Mouse (Mus musculus): ENCODE measurements around the gene Ahnak. TPM values are rescaled to one million over a fixed set of nuclear protein-coding genes. Genes with fewer than 3 reads are reported as not detected.
A peak's percentile ranks its signal among the peaks of the same experiment; 100 is the strongest.
"Not testable (repeated sequence)": the region's sequence is repeated elsewhere in the genome, so short reads cannot be mapped to it uniquely, and the experiment has no call there.

The Ahnak gene
- polyA plus RNA-seq, 1 experiment from 2014 or later: 1.6 TPM

- peak overlapping the region; percentile 76; the same call in 1 of the 2 replicates for H3K4me3 ChIP-seq (replicated peaks)
- WGBS (ENCODE audit: insufficient replicate concordance): 87% methylated on average over 9 of the region's 9 CpGs
- peak overlapping the region; percentile 80 for H3K4me2 ChIP-seq
- peak overlapping the region; percentile 75; the same call in 1 of the 2 replicates for H3K27ac ChIP-seq
- H3K9me3 ChIP-seq (replicated peaks): no peaks in the 10 kb centered on the region
- H3K36me3 ChIP-seq: peaks cover 74% of the 10 kb centered on the region
- H3K9ac ChIP-seq: peak overlapping the region; percentile 81; the same call in 1 of the 2 replicates
- no peaks in the 10 kb centered on the region for H3K27me3 ChIP-seq
- H3K4me1 ChIP-seq (replicated peaks): peaks cover 42% of the 10 kb centered on the region
- ATAC-seq (ENCODE audit: low read depth) (no peak), DNase-seq (no peak)
Observed at GRCm38 (mm10) chr19:8952241-8952640, 36.8 kb upstream of the Ahnak start.

- under 1% methylated on average over 46 of the region's 46 CpGs for WGBS (ENCODE audit: insufficient replicate concordance)
- peak within 1 kb of the TSS; percentile 81 for H3K9ac ChIP-seq
- peak within 1 kb of the TSS; percentile 75 for H3K27ac ChIP-seq
- peak within 1 kb of the TSS; percentile 76 for H3K4me3 ChIP-seq (replicated peaks)
- H3K27me3 ChIP-seq: no peaks in the 10 kb centered on the region
- DNase-seq: peak; percentile 88
- peaks cover 37% of the 10 kb centered on the region for H3K4me1 ChIP-seq (replicated peaks)
- ATAC-seq (ENCODE audit: low read depth): peak; percentile 94
- H3K9me3 ChIP-seq (replicated peaks): no peaks in the 10 kb centered on the region
- H3K36me3 ChIP-seq: peaks cover 72% of the 10 kb centered on the region
- H3K4me2 ChIP-seq: peak within 1 kb of the TSS; percentile 80
Observed at GRCm38 (mm10) chr19:8953135-8954039, 35.7 kb upstream of the Ahnak start, which contains the start of gene Tut1. Gene Tut1 (plus strand): TSS chr19:8953847.

GRCm38 (mm10) chr19:8954171-8954570, 34.9 kb upstream of the Ahnak start:
- DNase-seq (no peak), ATAC-seq (ENCODE audit: low read depth) (no peak)
- H3K9ac ChIP-seq: peak overlapping the region; percentile 81
- H3K27ac ChIP-seq: peak overlapping the region; percentile 75
- H3K36me3 ChIP-seq: peaks cover 72% of the 10 kb centered on the region
- peak overlapping the region; percentile 76 for H3K4me3 ChIP-seq (replicated peaks)
- H3K9me3 ChIP-seq (replicated peaks): no peaks in the 10 kb centered on the region
- peaks cover 37% of the 10 kb centered on the region for H3K4me1 ChIP-seq (replicated peaks)
- H3K27me3 ChIP-seq: no peaks in the 10 kb centered on the region
- H3K4me2 ChIP-seq: peak overlapping the region; percentile 80
- WGBS (ENCODE audit: insufficient replicate concordance): 5% methylated on average over 9 of the region's 9 CpGs

- no peak overlapping the region for H3K27ac ChIP-seq
- peaks cover 85% of the 10 kb centered on the region for H3K36me3 ChIP-seq
- ATAC-seq (ENCODE audit: low read depth) (no peak), DNase-seq (no peak)
- WGBS (ENCODE audit: insufficient replicate concordance): 67% methylated on average over 2 of the region's 2 CpGs
- H3K9me3 ChIP-seq (replicated peaks): no peaks in the 10 kb centered on the region
- no peak overlapping the region for H3K4me3 ChIP-seq (replicated peaks)
- no peaks in the 10 kb centered on the region for H3K27me3 ChIP-seq
- no peak overlapping the region for H3K4me2 ChIP-seq
- H3K4me1 ChIP-seq (replicated peaks): peaks cover 11% of the 10 kb centered on the region
- no peak overlapping the region for H3K9ac ChIP-seq
Observed at GRCm38 (mm10) chr19:8962256-8962655, 26.8 kb upstream of the Ahnak start.

GRCm38 (mm10) chr19:8965075-8965474, 24.0 kb upstream of the Ahnak start:
- no peaks in the 10 kb centered on the region for H3K27me3 ChIP-seq
- DNase-seq: no peak
- H3K27ac ChIP-seq: peak overlapping the region; percentile 4; the same call in 1 of the 2 replicates
- 88% methylated on average over 11 of the region's 11 CpGs for WGBS (ENCODE audit: insufficient replicate concordance)
- peaks cover 77% of the 10 kb centered on the region for H3K36me3 ChIP-seq
- H3K4me1 ChIP-seq (replicated peaks): peaks cover 38% of the 10 kb centered on the region
- 0 out of 2 replicates have a peak overlapping the region, but pooled peaks have one; percentile 22 for H3K9ac ChIP-seq
- no peaks in the 10 kb centered on the region for H3K9me3 ChIP-seq (replicated peaks)
- ATAC-seq (ENCODE audit: low read depth): no peak
- H3K4me3 ChIP-seq (replicated peaks): no peak overlapping the region
- 0 out of 2 replicates have a peak overlapping the region, but pooled peaks have one; percentile 71 for H3K4me2 ChIP-seq

GRCm38 (mm10) chr19:8965771-8966170, 23.3 kb upstream of the Ahnak start:
- peak overlapping the region; percentile 71 for H3K4me2 ChIP-seq
- H3K27ac ChIP-seq: peak overlapping the region; percentile 87
- H3K4me3 ChIP-seq (replicated peaks): peak overlapping the region; percentile 67
- 74% methylated on average over 8 of the region's 8 CpGs for WGBS (ENCODE audit: insufficient replicate concordance)
- no peaks in the 10 kb centered on the region for H3K27me3 ChIP-seq
- H3K36me3 ChIP-seq: peaks cover 77% of the 10 kb centered on the region
- H3K9me3 ChIP-seq (replicated peaks): no peaks in the 10 kb centered on the region
- no peak for DNase-seq
- H3K9ac ChIP-seq: peak overlapping the region; percentile 75
- ATAC-seq (ENCODE audit: low read depth): no peak
- H3K4me1 ChIP-seq (replicated peaks): peaks cover 38% of the 10 kb centered on the region

- Histone ChIP-seq H3K27ac (peak overlapping the region; percentile 87), H3K27me3 (no peaks in the 10 kb centered on the region), H3K36me3 (peaks cover 77% of the 10 kb centered on the region), H3K4me3 (replicated peaks) (peak overlapping the region; percentile 67), H3K9ac (peak overlapping the region; percentile 75), H3K4me1 (replicated peaks) (peaks cover 39% of the 10 kb centered on the region), H3K4me2 (peak overlapping the region; percentile 71), H3K9me3 (replicated peaks) (no peaks in the 10 kb centered on the region)
- DNase-seq: no peak
- no peak for ATAC-seq (ENCODE audit: low read depth)
- 36% methylated on average over 5 of the region's 5 CpGs for WGBS (ENCODE audit: insufficient replicate concordance)
Observed at GRCm38 (mm10) chr19:8966198-8966589, 22.9 kb upstream of the Ahnak start.

GRCm38 (mm10) chr19:8966590-8967372, 22.3 kb upstream of the Ahnak start, which contains the start of gene Eef1g:
Gene Eef1g (plus strand): TSS chr19:8967041.
- WGBS (ENCODE audit: insufficient replicate concordance): under 1% methylated on average over 52 of the region's 52 CpGs

GRCm38 (mm10) chr19:8967373-8967743, 21.7 kb upstream of the Ahnak start:
- no peak for DNase-seq
- peak overlapping the region; percentile 86 for H3K27ac ChIP-seq
- ATAC-seq (ENCODE audit: low read depth): no peak
- H3K9me3 ChIP-seq (replicated peaks): no peaks in the 10 kb centered on the region
- peak overlapping the region; percentile 94 for H3K4me2 ChIP-seq
- peak overlapping the region; percentile 91 for H3K9ac ChIP-seq
- H3K4me3 ChIP-seq (replicated peaks): peak overlapping the region; percentile 85
- H3K27me3 ChIP-seq: no peaks in the 10 kb centered on the region
- peaks cover 77% of the 10 kb centered on the region for H3K36me3 ChIP-seq
- WGBS (ENCODE audit: insufficient replicate concordance): under 1% methylated on average over 8 of the region's 8 CpGs
- peaks cover 46% of the 10 kb centered on the region for H3K4me1 ChIP-seq (replicated peaks)

More at GRCm38 (mm10) chr19:8966590-8967372, 22.3 kb upstream of the Ahnak start, which contains the start of gene Eef1g:
- peaks cover 42% of the 10 kb centered on the region for H3K4me1 ChIP-seq (replicated peaks)
- H3K9ac ChIP-seq: peak within 1 kb of the TSS; percentile 91
- peak; percentile 99 for DNase-seq
- H3K4me3 ChIP-seq (replicated peaks): peak within 1 kb of the TSS; percentile 85
- ATAC-seq (ENCODE audit: low read depth): peak; percentile 98
- H3K36me3 ChIP-seq: peaks cover 77% of the 10 kb centered on the region
- H3K27me3 ChIP-seq: no peaks in the 10 kb centered on the region
- H3K9me3 ChIP-seq (replicated peaks): no peaks in the 10 kb centered on the region
- peak within 1 kb of the TSS; percentile 87 for H3K27ac ChIP-seq
- peak within 1 kb of the TSS; percentile 94 for H3K4me2 ChIP-seq

- H3K4me2 ChIP-seq: peak overlapping the region; percentile 94
- H3K9ac ChIP-seq: peak overlapping the region; percentile 91
- no peaks in the 10 kb centered on the region for H3K9me3 ChIP-seq (replicated peaks)
- peak overlapping the region; percentile 85 for H3K4me3 ChIP-seq (replicated peaks)
- H3K27ac ChIP-seq: peak overlapping the region; percentile 86
- 0% methylated on average over 9 of the region's 9 CpGs for WGBS (ENCODE audit: insufficient replicate concordance)
- H3K27me3 ChIP-seq: no peaks in the 10 kb centered on the region
- H3K4me1 ChIP-seq (replicated peaks): peaks cover 46% of the 10 kb centered on the region
- DNase-seq (no peak), ATAC-seq (ENCODE audit: low read depth) (no peak)
- H3K36me3 ChIP-seq: peaks cover 77% of the 10 kb centered on the region
Observed at GRCm38 (mm10) chr19:8967893-8968292, 21.2 kb upstream of the Ahnak start.

GRCm38 (mm10) chr19:8972491-8972890, 16.6 kb upstream of the Ahnak start:
- H3K9me3 ChIP-seq (replicated peaks); H3K9ac ChIP-seq; H3K4me3 ChIP-seq (replicated peaks); DNase-seq; ATAC-seq (ENCODE audit: low read depth); H3K27me3 ChIP-seq; H3K4me2 ChIP-seq; H3K27ac ChIP-seq: not testable (repeated sequence)
- WGBS (ENCODE audit: insufficient replicate concordance): 74% methylated on average over 8 of the region's 8 CpGs
- peaks cover 92% of the 10 kb centered on the region for H3K36me3 ChIP-seq
- peaks cover 39% of the 10 kb centered on the region for H3K4me1 ChIP-seq (replicated peaks)

Data from liver, embryonic 13.5 days (tissue).